Mouse (Mus musculus) hindbrain, embryonic 15.5 days (tissue): ENCODE data around the gene 2010300C02Rik. TPM values are rescaled to one million over a fixed set of nuclear protein-coding genes. Genes with fewer than 3 reads are reported as not detected.

Experiments
- ATAC-seq: fragments of 200-750 bp; cut with Nextera tagmentation; 2 replicates; pipeline ENCODE4 v1.8.0; 2017; ENCODE audit warnings: low read depth, moderate number of reproducible peaks, moderate TSS enrichment; ENCODE audit not compliant: low FRiP score
- H3K27ac ChIP-seq: fragments of 300-500 bp; sonication (generic); replicated peaks from 2 replicates; pipeline ENCODE4 v1.5.1; 2015; ENCODE audit warnings: mild to moderate bottlenecking, inconsistent platforms
- H3K27me3 ChIP-seq: fragments of 300-500 bp; sonication (generic); 2 replicates; pipeline ENCODE4 v1.6.1; 2015; ENCODE audit warnings: control low read depth, inconsistent platforms
- H3K36me3 ChIP-seq: fragments of 300-500 bp; sonication (generic); 2 replicates; pipeline ENCODE4 v1.6.1; 2015; ENCODE audit warnings: control low read depth, inconsistent platforms
- H3K4me1 ChIP-seq: fragments of 300-500 bp; sonication (generic); replicated peaks from 2 replicates; pipeline ENCODE4 v1.6.1; 2015; ENCODE audit warnings: control low read depth, inconsistent platforms
- H3K4me2 ChIP-seq: fragments of 300-500 bp; sonication (generic); 2 replicates; pipeline ENCODE4 v1.6.1; 2015; ENCODE audit warnings: moderate library complexity, mild to moderate bottlenecking, inconsistent platforms
- H3K4me3 ChIP-seq: fragments of 300-500 bp; sonication (generic); 2 replicates; pipeline ENCODE4 v1.5.1; 2015; ENCODE audit warnings: mild to moderate bottlenecking, inconsistent platforms
- H3K9ac ChIP-seq: fragments of 300-500 bp; sonication (generic); 2 replicates; pipeline ENCODE4 v1.6.1; 2015; ENCODE audit warnings: inconsistent platforms
- H3K9me3 ChIP-seq: fragments of 300-500 bp; sonication (generic); 2 replicates; pipeline ENCODE4 v1.6.1; 2016; ENCODE audit warnings: control low read depth, inconsistent platforms
- WGBS: fragments of 180-500 bp; shearing (Covaris S2); methylation state at CpG from one replicate; pipeline ENCODE4 v1.1.7; 2015; 5-methylcytosine and 5-hydroxymethylcytosine counted together
- polyA plus RNA-seq: library from polyadenylated mRNA; unstranded; fragments of >200 nt; fragmentation: Nextera tagmentation; extraction: Ambion mirVana; gene quantifications from 2 replicates; pipeline ENCODE4 v1.2.1, GENCODE M21; 2015

2010300C02Rik gene
- polyA plus RNA-seq, 1 experiment from 2014 or later: 3.2 TPM

DNA sequence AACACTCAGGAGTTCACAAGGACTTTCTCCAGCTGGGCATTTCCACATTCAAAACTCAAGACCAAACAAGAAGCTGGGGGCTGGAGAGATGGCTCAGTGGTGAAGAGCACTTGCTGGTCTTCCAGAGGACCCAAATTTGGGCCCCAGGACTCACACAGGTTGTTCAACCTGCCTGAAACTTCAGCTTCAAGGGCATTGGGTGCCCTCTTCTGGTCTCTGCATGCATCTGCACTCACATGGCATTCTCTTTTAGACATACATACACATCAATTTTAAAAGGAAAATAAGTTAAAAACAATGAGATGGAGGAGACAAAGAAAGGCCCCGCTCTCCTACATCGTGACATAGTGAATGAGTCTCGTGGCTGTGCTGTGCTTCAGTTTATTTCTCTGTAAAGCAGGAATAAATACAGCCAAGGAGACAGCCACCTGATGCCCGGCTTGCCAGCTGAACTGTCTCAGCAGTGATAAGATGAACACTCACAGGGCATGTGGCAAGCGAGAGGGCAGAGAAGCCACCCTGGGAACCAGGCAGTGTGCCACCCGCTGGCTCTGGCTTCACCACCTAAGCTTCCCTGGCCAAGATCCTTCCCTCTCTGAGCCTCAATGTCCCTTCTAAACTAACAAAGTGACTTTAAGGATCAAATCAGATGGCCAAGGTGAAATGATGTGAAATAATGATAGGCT is 11.5 kb downstream of the 2010300C02Rik start:
- Histone ChIP-seq H3K4me3 (no peak overlapping the region), H3K4me2 (no peak overlapping the region), H3K9me3 (no peaks in the 10 kb centered on the region), H3K4me1 (no peaks in the 10 kb centered on the region), H3K9ac (no peak overlapping the region), H3K27ac (no peak overlapping the region), H3K36me3 (no peaks in the 10 kb centered on the region), H3K27me3 (no peaks in the 10 kb centered on the region)
- ATAC-seq: no peak
- WGBS: 90% methylated on average over 6 of the region's 6 CpGs

DNA sequence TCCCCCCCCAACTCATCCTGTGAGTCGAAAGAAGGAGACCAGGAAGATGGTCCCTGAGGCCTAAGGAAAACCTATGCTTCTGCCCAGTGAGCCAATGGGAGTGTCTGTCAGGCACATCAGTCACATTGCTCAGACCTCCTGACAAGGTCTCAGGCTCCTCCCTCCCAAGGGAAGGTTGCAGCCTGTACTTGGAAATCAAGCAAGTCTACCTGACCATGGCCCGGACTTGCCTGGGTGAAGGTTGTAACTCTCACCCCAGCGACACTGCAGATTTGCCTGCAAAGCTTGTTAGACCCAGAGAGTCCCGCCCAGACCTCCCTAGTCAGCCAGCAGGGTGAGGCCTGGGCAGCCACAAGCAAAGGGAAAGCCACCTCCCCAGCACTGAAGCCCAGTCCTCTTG is 17.6 kb downstream of the 2010300C02Rik start:
- Histone ChIP-seq H3K36me3 (no peaks in the 10 kb centered on the region), H3K4me1 (0 out of 2 replicates have a peak, but pooled peaks cover 2% of the 10 kb centered on the region), H3K9me3 (no peaks in the 10 kb centered on the region), H3K9ac (no peak overlapping the region), H3K27ac (no peak overlapping the region), H3K27me3 (no peaks in the 10 kb centered on the region), H3K4me2 (no peak overlapping the region), H3K4me3 (no peak overlapping the region)
- no peak for ATAC-seq
- 72% methylated on average over 4 of the region's 4 CpGs for WGBS

DNA sequence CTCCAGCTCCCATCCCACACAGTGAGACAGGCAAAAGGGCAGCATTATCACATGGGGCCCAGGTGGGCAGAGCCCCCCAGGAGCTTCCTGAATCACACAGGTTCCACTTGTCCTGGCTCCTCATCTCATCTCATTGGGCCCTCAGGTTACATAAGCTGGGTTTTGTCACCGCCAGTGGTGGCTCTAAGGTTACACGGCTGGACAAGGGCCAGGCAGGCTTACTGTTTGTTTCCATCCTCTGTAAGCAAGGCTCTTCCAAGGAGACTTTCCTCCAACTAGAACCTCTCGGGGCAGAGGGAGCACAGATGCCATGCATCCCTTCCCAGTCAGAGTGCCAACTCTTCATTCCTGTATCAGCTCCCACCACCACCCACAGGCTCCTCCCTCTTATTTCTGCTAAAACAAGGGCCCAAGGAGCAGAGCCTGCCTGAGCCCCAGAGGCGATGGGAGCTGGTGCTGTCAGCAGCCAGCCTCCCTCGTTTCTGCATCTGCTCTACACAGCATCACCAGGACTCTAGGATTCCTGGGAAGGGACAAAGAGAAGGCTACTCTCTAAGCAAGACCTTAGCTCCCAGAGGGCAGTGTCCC is 20.9 kb downstream of the 2010300C02Rik start:
- H3K9me3 ChIP-seq: no peaks in the 10 kb centered on the region

DNA sequence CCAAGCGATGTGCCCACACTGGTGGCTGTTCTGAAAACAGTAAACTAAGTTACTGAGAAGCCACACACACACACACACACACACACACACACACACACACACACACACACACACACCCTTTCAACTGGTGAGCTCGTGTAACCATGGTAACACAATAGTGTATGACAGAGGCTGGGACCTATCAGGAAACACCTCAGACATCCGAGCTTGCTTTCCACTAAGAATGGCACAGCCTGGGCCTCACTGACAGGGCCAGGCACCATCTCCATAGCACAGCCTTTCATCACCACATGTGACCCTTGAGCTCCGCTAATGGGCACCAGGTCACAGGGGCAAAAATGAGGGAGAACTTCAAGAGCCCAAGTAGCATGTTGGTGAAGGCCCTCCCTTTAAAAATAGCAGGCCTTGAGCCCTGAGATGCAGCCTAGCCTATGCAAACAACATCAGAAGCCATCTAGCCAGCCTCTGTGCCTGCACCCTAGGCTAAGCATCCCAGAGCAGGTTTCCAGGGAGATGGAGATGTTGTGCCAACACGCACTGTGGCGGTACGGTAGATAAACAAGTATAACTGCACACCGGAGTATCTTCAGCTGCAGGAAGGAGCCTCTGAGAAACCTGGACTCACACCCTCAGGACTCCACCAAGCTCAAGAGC is 21.6 kb downstream of the 2010300C02Rik start:
- WGBS: 61% methylated on average over 8 of the region's 8 CpGs
- Histone ChIP-seq H3K27ac (no peak overlapping the region), H3K9me3 (no peaks in the 10 kb centered on the region), H3K27me3 (no peaks in the 10 kb centered on the region), H3K4me2 (no peak overlapping the region), H3K4me3 (no peak overlapping the region), H3K9ac (no peak overlapping the region), H3K36me3 (no peaks in the 10 kb centered on the region), H3K4me1 (0 out of 2 replicates have a peak, but pooled peaks cover 2% of the 10 kb centered on the region)
- ATAC-seq: peak; percentile 81

More for the DNA sequence above, 20.9 kb downstream of the 2010300C02Rik start:
- Histone ChIP-seq H3K4me2 (no peak overlapping the region), H3K9ac (no peak overlapping the region), H3K36me3 (no peaks in the 10 kb centered on the region), H3K27me3 (no peaks in the 10 kb centered on the region), H3K4me1 (0 out of 2 replicates have a peak, but pooled peaks cover 2% of the 10 kb centered on the region), H3K4me3 (no peak overlapping the region), H3K27ac (no peak overlapping the region)
- WGBS: 74% methylated on average over 5 of the region's 5 CpGs
- no peak for ATAC-seq

DNA sequence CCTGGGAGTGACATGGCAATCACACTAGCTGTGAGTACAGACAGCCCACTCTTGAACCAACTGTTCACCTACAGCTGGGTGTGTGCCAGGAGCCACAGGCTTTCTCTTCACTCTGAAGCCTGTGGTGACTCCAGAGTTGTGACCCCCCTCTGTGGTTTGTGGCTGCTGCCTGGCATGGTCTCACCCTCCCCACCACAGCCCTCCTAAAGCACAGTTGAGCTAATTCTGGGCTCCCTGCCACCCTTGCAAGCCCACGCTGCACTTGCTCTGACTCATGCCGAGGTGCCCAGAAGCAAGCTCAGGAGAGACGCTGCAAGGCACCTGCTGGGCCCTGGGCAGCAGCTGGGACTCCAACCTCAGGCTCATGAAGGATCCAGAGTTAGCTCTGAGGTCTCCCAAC is 23.0 kb downstream of the 2010300C02Rik start:
- ATAC-seq: no peak

DNA sequence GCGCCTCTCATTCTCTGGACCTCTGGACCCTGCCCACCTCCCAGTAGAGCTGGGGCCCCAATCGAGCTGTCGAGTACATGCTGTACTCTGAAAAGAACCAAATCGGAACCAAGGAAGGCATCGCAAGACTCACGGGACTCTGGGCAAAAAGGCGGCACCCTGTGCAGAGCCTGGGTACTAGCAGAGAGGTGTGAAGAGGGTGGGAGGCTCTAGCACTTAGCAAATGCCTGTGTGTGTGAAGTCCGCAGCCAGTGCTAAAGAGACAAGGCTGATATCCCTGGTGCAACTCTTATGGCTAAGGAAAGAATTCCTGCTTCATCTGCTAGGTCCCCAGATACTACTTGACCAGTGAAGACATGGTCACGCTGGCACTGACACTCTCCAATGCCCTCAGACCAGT is 24.2 kb downstream of the 2010300C02Rik start:
- H3K9ac ChIP-seq: no peak overlapping the region
- no peaks in the 10 kb centered on the region for H3K36me3 ChIP-seq
- no peaks in the 10 kb centered on the region for H3K27me3 ChIP-seq
- 0 out of 2 replicates have a peak, but pooled peaks cover 2% of the 10 kb centered on the region for H3K4me1 ChIP-seq
- no peak overlapping the region for H3K27ac ChIP-seq
- no peak for ATAC-seq
- no peak overlapping the region for H3K4me3 ChIP-seq
- no peaks in the 10 kb centered on the region for H3K9me3 ChIP-seq
- 90% methylated on average over 9 of the region's 9 CpGs for WGBS
- H3K4me2 ChIP-seq: no peak overlapping the region

More for the DNA sequence above, 23.0 kb downstream of the 2010300C02Rik start:
- Histone ChIP-seq H3K36me3 (no peaks in the 10 kb centered on the region), H3K27ac (no peak overlapping the region), H3K4me3 (no peak overlapping the region), H3K4me1 (0 out of 2 replicates have a peak, but pooled peaks cover 2% of the 10 kb centered on the region), H3K9ac (no peak overlapping the region), H3K9me3 (no peaks in the 10 kb centered on the region), H3K27me3 (no peaks in the 10 kb centered on the region), H3K4me2 (no peak overlapping the region)
- 67% methylated on average over 3 of the region's 3 CpGs for whole genome bisulfite sequencing

DNA sequence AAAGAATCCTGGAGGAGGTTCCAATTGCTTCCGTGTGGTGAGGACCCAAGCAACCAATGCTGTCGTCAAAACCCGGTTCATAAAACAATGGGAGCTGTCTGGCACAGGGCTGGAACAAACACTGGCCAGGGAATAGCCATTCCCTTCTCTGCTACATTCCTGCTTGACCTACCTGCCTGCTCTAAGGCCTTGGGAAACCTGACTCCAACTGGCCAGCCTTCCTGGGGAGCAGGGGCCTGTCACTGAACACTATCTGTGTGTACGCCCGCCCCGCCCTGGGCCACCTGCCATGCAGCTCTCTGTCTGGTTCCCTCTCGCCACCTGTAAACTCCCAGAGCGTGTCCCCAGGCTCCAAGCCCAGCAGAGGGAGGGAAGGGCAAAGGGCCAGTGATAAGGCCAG is 25.5 kb downstream of the 2010300C02Rik start:
- no peaks in the 10 kb centered on the region for H3K9me3 ChIP-seq
- 37% methylated on average over 8 of the region's 8 CpGs for WGBS
- no peaks in the 10 kb centered on the region for H3K27me3 ChIP-seq
- H3K4me3 ChIP-seq: no peak overlapping the region
- ATAC-seq: no peak
- no peaks in the 10 kb centered on the region for H3K36me3 ChIP-seq
- no peak overlapping the region for H3K27ac ChIP-seq
- no peak overlapping the region for H3K9ac ChIP-seq
- H3K4me1 ChIP-seq: 0 out of 2 replicates have a peak, but pooled peaks cover 2% of the 10 kb centered on the region
- H3K4me2 ChIP-seq: no peak overlapping the region

DNA sequence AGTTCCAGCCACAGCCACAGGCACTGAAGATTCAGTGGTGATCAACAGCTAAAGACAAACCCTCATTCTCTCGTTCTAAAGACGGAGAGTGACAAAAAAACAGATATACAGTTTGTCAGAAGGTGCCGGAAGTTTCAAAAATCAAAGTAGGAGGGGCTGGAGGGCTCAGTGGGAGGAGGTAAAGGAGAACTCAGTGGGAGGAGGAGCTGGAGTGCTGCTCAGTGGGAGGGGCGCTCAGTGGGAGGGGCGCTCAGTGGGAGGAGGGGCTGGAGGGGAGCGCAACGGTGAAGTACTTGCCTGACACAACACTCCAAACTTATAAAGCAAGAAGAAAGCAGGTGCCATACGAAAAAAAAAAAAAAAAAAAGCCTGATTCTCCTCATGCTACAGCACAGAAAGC is 28.7 kb downstream of the 2010300C02Rik start:
- H3K4me3 ChIP-seq: no peak overlapping the region
- H3K27ac ChIP-seq: no peak overlapping the region
- no peaks in the 10 kb centered on the region for H3K27me3 ChIP-seq
- no peak overlapping the region for H3K4me2 ChIP-seq
- ATAC-seq: no peak
- no peaks in the 10 kb centered on the region for H3K9me3 ChIP-seq
- no peaks in the 10 kb centered on the region for H3K36me3 ChIP-seq
- no peaks in the 10 kb centered on the region for H3K4me1 ChIP-seq
- H3K9ac ChIP-seq: no peak overlapping the region
- 41% methylated on average over 8 of the region's 8 CpGs for WGBS

DNA sequence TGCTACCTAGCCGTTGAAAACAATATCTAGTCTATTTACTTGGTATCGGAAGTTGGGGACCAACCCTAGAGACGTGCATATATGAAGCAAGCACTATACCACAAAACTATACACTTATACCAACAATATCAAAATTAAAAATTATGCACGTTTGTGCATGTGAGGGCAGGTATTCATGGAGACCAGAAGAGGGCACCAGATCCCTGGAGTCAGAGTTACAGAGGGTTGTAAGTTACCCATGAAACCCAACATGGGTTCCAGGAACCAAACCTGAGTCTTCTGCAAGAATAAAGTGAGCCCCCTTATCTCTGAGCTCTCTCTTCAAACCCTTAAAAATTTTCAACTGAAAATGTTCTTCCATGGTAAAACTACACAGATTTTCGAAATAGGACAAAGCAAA is 29.2 kb downstream of the 2010300C02Rik start:
- no peaks in the 10 kb centered on the region for H3K9me3 ChIP-seq
- no peak overlapping the region for H3K27ac ChIP-seq
- no peak overlapping the region for H3K4me2 ChIP-seq
- H3K27me3 ChIP-seq: no peaks in the 10 kb centered on the region
- no peak for ATAC-seq
- no peak overlapping the region for H3K4me3 ChIP-seq
- H3K4me1 ChIP-seq: no peaks in the 10 kb centered on the region
- WGBS: 82% methylated on average over 5 of the region's 5 CpGs
- H3K36me3 ChIP-seq: no peaks in the 10 kb centered on the region
- H3K9ac ChIP-seq: no peak overlapping the region

DNA sequence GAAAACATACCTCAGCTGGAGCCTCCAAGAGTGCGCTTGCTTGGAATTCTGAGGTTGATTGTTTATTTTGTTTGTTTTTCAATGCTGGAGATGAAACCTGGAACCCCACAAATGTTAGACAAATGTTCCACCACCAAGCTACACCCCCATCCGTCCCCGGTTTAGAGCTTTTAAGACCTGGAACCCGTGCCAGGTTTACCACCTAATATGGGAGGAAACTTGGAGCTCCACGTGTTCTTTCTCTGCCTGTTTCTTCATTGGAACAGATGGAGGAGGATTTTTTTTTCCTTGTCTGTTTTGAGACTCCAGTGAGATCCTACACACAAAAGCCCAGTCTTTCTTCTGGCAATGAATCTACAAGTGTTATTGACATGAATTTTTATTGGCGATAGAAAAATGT is 30.2 kb downstream of the 2010300C02Rik start:
- Histone ChIP-seq H3K27ac (no peak overlapping the region), H3K4me3 (no peak overlapping the region), H3K9ac (no peak overlapping the region), H3K4me1 (no peaks in the 10 kb centered on the region), H3K27me3 (no peaks in the 10 kb centered on the region), H3K9me3 (no peaks in the 10 kb centered on the region), H3K4me2 (no peak overlapping the region), H3K36me3 (no peaks in the 10 kb centered on the region)
- 85% methylated on average over 6 of the region's 6 CpGs for WGBS
- no peak for ATAC-seq

DNA sequence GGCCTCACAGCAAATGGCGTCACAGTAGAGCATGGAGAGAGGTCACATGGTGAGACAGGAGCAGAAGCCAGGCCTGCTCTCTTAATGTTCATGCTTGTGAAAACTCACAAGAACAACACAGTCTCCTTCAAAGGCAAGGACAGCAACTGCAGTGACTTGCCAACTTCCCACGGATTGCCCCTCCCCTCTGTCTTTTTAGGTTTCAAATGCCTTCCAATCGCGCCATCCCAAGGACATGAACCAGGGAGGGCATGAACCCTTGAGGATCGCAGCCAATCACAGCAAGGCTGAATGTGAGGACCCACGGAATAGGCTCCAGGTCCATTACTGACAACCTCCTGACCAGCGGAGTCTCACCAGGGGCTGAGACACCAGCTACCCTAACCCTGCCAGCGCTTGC is 31.5 kb downstream of the 2010300C02Rik start:
- Histone ChIP-seq H3K4me1 (no peaks in the 10 kb centered on the region), H3K36me3 (no peaks in the 10 kb centered on the region), H3K9me3 (no peaks in the 10 kb centered on the region), H3K4me2 (no peak overlapping the region), H3K9ac (no peak overlapping the region), H3K27me3 (no peaks in the 10 kb centered on the region), H3K27ac (no peak overlapping the region), H3K4me3 (no peak overlapping the region)
- 62% methylated on average over 8 of the region's 8 CpGs for WGBS
- no peak for ATAC-seq

DNA sequence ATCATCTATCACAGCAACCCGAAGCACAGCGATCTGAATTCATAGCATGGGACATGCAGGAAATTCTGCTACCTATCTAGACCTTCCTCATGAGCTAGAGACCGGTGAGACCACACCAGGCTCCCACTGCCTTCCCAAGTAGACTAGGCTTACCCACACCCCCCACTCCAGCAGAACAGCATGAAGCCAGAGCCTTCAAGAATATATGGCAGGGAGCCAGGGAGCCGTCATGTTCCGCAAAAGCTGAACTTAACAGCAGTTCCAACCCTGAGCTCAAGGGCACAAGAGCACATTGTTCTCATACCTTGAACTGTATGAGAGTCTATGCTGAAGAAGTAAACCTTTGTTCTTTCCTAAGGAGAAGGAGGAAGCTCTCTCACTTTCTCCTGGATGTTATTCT is 32.4 kb downstream of the 2010300C02Rik start:
- 56% methylated on average over 5 of the region's 5 CpGs for WGBS
- peak overlapping the region; percentile 7; the same call in 1 of the 2 replicates for H3K4me3 ChIP-seq
- H3K36me3 ChIP-seq: no peaks in the 10 kb centered on the region
- no peak for ATAC-seq
- H3K9me3 ChIP-seq: no peaks in the 10 kb centered on the region
- no peaks in the 10 kb centered on the region for H3K27me3 ChIP-seq
- no peaks in the 10 kb centered on the region for H3K4me1 ChIP-seq
- peak overlapping the region; percentile 41 for H3K4me2 ChIP-seq
- H3K9ac ChIP-seq: no peak overlapping the region
- H3K27ac ChIP-seq: no peak overlapping the region
